Comparison of ENCODE assay signal across 24 mouse cellular contexts in genomic region chr13:45932491-45932921, GRCm38 (mm10). TPM values are rescaled to one million over a fixed set of nuclear protein-coding genes. Genes with fewer than 3 reads are reported as not detected.
DNase-seq lines count a peak whose midpoint lies in the region; ATAC-seq and TF ChIP-seq lines count a peak whose summit lies in the region.
"Had no signal": no experiment of that assay in that cellular context is flagged by ENCODE, and none has a peak within 500 bp of the region (broad histone marks: within the 10 kb centered on the region; RNA-seq: fewer than 3 reads in every experiment).

No protein-coding gene starts in this region.

- H3K79me2 ChIP-seq in CH12.LX (replicated peaks; ENCODE audit: control insufficient read depth, extremely low read depth, insufficient read depth, poor library complexity, severe bottlenecking): peaks cover 34% of the 10 kb centered on the region

- peaks cover 5% of the 10 kb centered on the region; the same call in 1 of the 2 replicates for H3K9me3 ChIP-seq in heart, embryonic 16.5 days (replicated peaks; ENCODE audit: control insufficient read depth, low read length)
- H3K9me3 ChIP-seq in CH12.LX (replicated peaks; ENCODE audit: low read length): peaks cover 8% of the 10 kb centered on the region
- H3K9me3 ChIP-seq in midbrain, embryonic 10.5 days (replicated peaks): peaks cover 5% of the 10 kb centered on the region; the same call in 1 of the 2 replicates
- H3K9me3 ChIP-seq: embryonic facial prominence, embryonic 15.5 days; heart, embryonic 10.5 days; midbrain, embryonic 15.5 days; stomach, embryonic 15.5 days had no signal

- H3K4me1 ChIP-seq in heart, embryonic 16.5 days (ENCODE audit: control insufficient read depth, insufficient read depth, low read length): peaks cover 22% of the 10 kb centered on the region
- H3K4me1 ChIP-seq in CH12.LX (ENCODE audit: control insufficient read depth in 1 of 2, insufficient read depth in 2 of 2): peaks cover 2 to 39% of the 10 kb centered on the region in 2 experiments
- peaks cover 8% of the 10 kb centered on the region for H3K4me1 ChIP-seq in embryonic fibroblast, embryonic 13.5 days (ENCODE audit: control insufficient read depth, insufficient read depth, low read length)
- no peaks in the 10 kb centered on the region for H3K4me1 ChIP-seq in midbrain, embryonic 10.5 days
- H3K4me1 ChIP-seq: hindbrain, embryonic 12.5 days had no signal

- ATAC-seq in heart, embryonic 16.5 days (replicated peaks; ENCODE audit: extremely low read depth, insufficient read depth, low FRiP score): no peak
- ATAC-seq: midbrain, embryonic 15.5 days; Patski had no signal

- H3K9ac ChIP-seq in heart, embryonic 16.5 days (ENCODE audit: low read length): no peak overlapping the region
- H3K9ac ChIP-seq in CH12.LX (ENCODE audit: insufficient read depth, low read depth): no peak overlapping the region
- H3K9ac ChIP-seq: embryonic facial prominence, embryonic 15.5 days; hindbrain, embryonic 12.5 days; midbrain, embryonic 15.5 days; neural tube, embryonic 13.5 days; stomach, embryonic 15.5 days had no signal

- H3K4me2 ChIP-seq in heart, embryonic 16.5 days (ENCODE audit: low read depth, low read length): peak overlapping the region; percentile 15; the same call in 1 of the 2 replicates
- peak overlapping the region; percentile 94 for H3K4me2 ChIP-seq in CH12.LX (ENCODE audit: insufficient read depth, low read depth, poor library complexity, severe bottlenecking)
- H3K4me2 ChIP-seq: embryonic facial prominence, embryonic 15.5 days; hindbrain, embryonic 12.5 days; midbrain, embryonic 15.5 days; neural tube, embryonic 13.5 days; stomach, embryonic 15.5 days had no signal

- no peak overlapping the region for H3K27ac ChIP-seq in heart, embryonic 16.5 days (ENCODE audit: low read length)
- peak overlapping the region; percentile 78 for H3K27ac ChIP-seq in CH12.LX (ENCODE audit: insufficient read depth, low read depth)
- peak overlapping the region; percentile 78 for H3K27ac ChIP-seq in embryonic fibroblast, embryonic 13.5 days (ENCODE audit: insufficient read depth, low read length)
- H3K27ac ChIP-seq in midbrain, embryonic 10.5 days (replicated peaks): no peak overlapping the region
- H3K27ac ChIP-seq: embryonic facial prominence, embryonic 15.5 days; heart, embryonic 10.5 days; hindbrain, embryonic 12.5 days; kidney, postnatal 0 days; midbrain, embryonic 15.5 days; neural tube, embryonic 13.5 days; stomach, embryonic 15.5 days had no signal

- TF ChIP-seq CTCF in CH12.LX (conservative IDR thresholded peaks at IDR 0.05 in 1 of 2, IDR thresholded peaks at IDR 0.05 in 1 of 2; ENCODE audit: low read depth in 2 of 2, low read length in 2 of 2): no peak
- no peak for TF ChIP-seq CTCF in embryonic fibroblast, embryonic 13.5 days (IDR thresholded peaks at IDR 0.05; ENCODE audit: borderline replicate concordance, insufficient read depth, low read length)

- in situ Hi-C loops in CH12.LX (cut with MboI; ENCODE audit: low pct_ligation_motif_present, low pct_unique_long_range_greater_than_20kb, low sequenced_read_pairs): no loop called here

- 0 out of 2 replicates have a peak, but pooled peaks cover 2% of the 10 kb centered on the region for H3K36me3 ChIP-seq in heart, embryonic 16.5 days (ENCODE audit: control insufficient read depth, insufficient read depth)
- peaks cover 5 to 52% of the 10 kb centered on the region in 2 experiments for H3K36me3 ChIP-seq in CH12.LX (replicated peaks in 1 of 2; ENCODE audit: control insufficient read depth in 1 of 2, insufficient read depth in 1 of 2, low read length in 1 of 2)
- H3K36me3 ChIP-seq in midbrain, embryonic 10.5 days: no peaks in the 10 kb centered on the region
- H3K36me3 ChIP-seq: embryonic facial prominence, embryonic 15.5 days; hindbrain, embryonic 12.5 days; midbrain, embryonic 15.5 days; neural tube, embryonic 13.5 days; stomach, embryonic 15.5 days had no signal

- dilution Hi-C loops in CH12.LX (cut with MboI; ENCODE audit: extremely low pct_ligation_motif_present, extremely low pct_unique_long_range_greater_than_20kb, low sequenced_read_pairs): no loop called here

- no peaks in the 10 kb centered on the region for H3K27me3 ChIP-seq in heart, embryonic 16.5 days (ENCODE audit: control insufficient read depth, insufficient read depth, low read length)
- no peaks in the 10 kb centered on the region for H3K27me3 ChIP-seq in CH12.LX (replicated peaks)
- H3K27me3 ChIP-seq in midbrain, embryonic 10.5 days (ENCODE audit: low read depth, poor library complexity, severe bottlenecking): no peaks in the 10 kb centered on the region
- H3K27me3 ChIP-seq: embryonic facial prominence, embryonic 15.5 days; hindbrain, embryonic 12.5 days; midbrain, embryonic 15.5 days; neural tube, embryonic 13.5 days; Patski; stomach, embryonic 15.5 days had no signal

- no peak for TF ChIP-seq RAD21 in CH12.LX (IDR thresholded peaks at IDR 0.05; ENCODE audit: low read depth, low read length)

- TF ChIP-seq EP300 in CH12.LX (IDR thresholded peaks at IDR 0.05; ENCODE audit: low read length): peak; percentile 84

- TF ChIP-seq POLR2A in CH12.LX (IDR thresholded peaks at IDR 0.05; ENCODE audit: low read depth, low read length): no peak
- no peak for TF ChIP-seq POLR2A in embryonic fibroblast, embryonic 13.5 days (IDR thresholded peaks at IDR 0.05; ENCODE audit: low read depth, low read length)

- DNase-seq in heart, adult 9 months (ENCODE audit: low spot score in 2 of 2): no peak
- DNase-seq in CH12.LX (ENCODE audit: extremely low read depth): peak; percentile 65
- no peak for DNase-seq in midbrain, embryonic 10.5 days (ENCODE audit: low spot score)
- DNase-seq in cerebellum, adult 8-10 months: no peak
- no peak for DNase-seq in right cerebral cortex, postnatal 36 days (ENCODE audit: low spot score in 2 of 2)
- DNase-seq: adrenal gland, adult 2 months; cerebellum, adult 2 months; heart, postnatal 10 days; kidney, adult 18-20 months; left cerebral cortex, postnatal 4 days; liver; lung, postnatal 4 days; retina, postnatal 1 day; right cerebral cortex, postnatal 25 days had no signal

- 56% methylated on average over 8 of the region's 8 CpGs for WGBS in heart, embryonic 16.5 days
- 88% methylated on average over 8 of the region's 8 CpGs for WGBS in midbrain, embryonic 10.5 days

- no peak overlapping the region for H3K4me3 ChIP-seq in heart, embryonic 16.5 days (ENCODE audit: low read length)
- H3K4me3 ChIP-seq in CH12.LX (replicated peaks in 1 of 3; ENCODE audit: low read depth in 2 of 3, low read length in 2 of 3, poor library complexity in 1 of 3): no peak overlapping the region
- H3K4me3 ChIP-seq in embryonic fibroblast, embryonic 13.5 days (ENCODE audit: insufficient read depth, low read length): no peak overlapping the region
- H3K4me3 ChIP-seq in midbrain, embryonic 10.5 days: no peak overlapping the region
- H3K4me3 ChIP-seq: embryonic facial prominence, embryonic 15.5 days; heart, embryonic 10.5 days; hindbrain, embryonic 12.5 days; midbrain, embryonic 15.5 days; neural tube, embryonic 13.5 days; stomach, embryonic 15.5 days had no signal

TF ChIP-seq in CH12.LX, 34 proteins besides CTCF, POLR2A, EP300 and RAD21:
- TF ChIP-seq GABPA (IDR thresholded peaks at IDR 0.05; ENCODE audit: insufficient replicate concordance, low read depth, low read length): no peak
- TF ChIP-seq ZNF384 (IDR thresholded peaks at IDR 0.05; ENCODE audit: low read depth, low read length): peak; percentile 83
- TF ChIP-seq TCF12 (IDR thresholded peaks at IDR 0.05; ENCODE audit: low read depth, low read length): peak; percentile 29; the same call in 1 of the 2 replicates
- 0 out of 2 replicates have a peak, but pooled peaks have one; percentile 18 for TF ChIP-seq SIN3A (IDR thresholded peaks at IDR 0.05; ENCODE audit: low read length)
- TF ChIP-seq JUND (conservative IDR thresholded peaks at IDR 0.05; ENCODE audit: low read depth, low read length): peak; percentile 70
- TF ChIP-seq CHD2 (IDR thresholded peaks at IDR 0.05; ENCODE audit: low read length): peak; percentile 30; the same call in 1 of the 2 replicates
- peak; percentile 92 for TF ChIP-seq IRF4 (IDR thresholded peaks at IDR 0.05; ENCODE audit: low read depth, low read length)
- TF ChIP-seq UBTF (IDR thresholded peaks at IDR 0.05; ENCODE audit: low read depth, low read length): no peak
- TF ChIP-seq KAT2A (IDR thresholded peaks at IDR 0.05; ENCODE audit: insufficient replicate concordance, low read length): no peak
- peak; percentile 91; the same call in 1 of the 2 replicates for TF ChIP-seq MEF2A (IDR thresholded peaks at IDR 0.05; ENCODE audit: borderline replicate concordance, low read depth, low read length)
- TF ChIP-seq PAX5 (IDR thresholded peaks at IDR 0.05; ENCODE audit: low read length): no peak
- TF ChIP-seq MYC (IDR thresholded peaks at IDR 0.05; ENCODE audit: low read depth, low read length): 0 out of 2 replicates have a peak, but pooled peaks have one; percentile 37
- TF ChIP-seq ZKSCAN1 (IDR thresholded peaks at IDR 0.05; ENCODE audit: borderline replicate concordance, low read depth, low read length): no peak
- peak; percentile 58; the same call in 1 of the 2 replicates for TF ChIP-seq JUN (IDR thresholded peaks at IDR 0.05; ENCODE audit: insufficient read depth, low read depth, low read length)
- peak; percentile 86 for TF ChIP-seq BHLHE40 (IDR thresholded peaks at IDR 0.05; ENCODE audit: low read depth, low read length)
- TF ChIP-seq ELF1 (IDR thresholded peaks at IDR 0.05; ENCODE audit: low read depth, low read length): no peak
- TF ChIP-seq E2F4 (IDR thresholded peaks at IDR 0.05; ENCODE audit: insufficient replicate concordance, low read depth, low read length): no peak
- TF ChIP-seq ZMIZ1 (IDR thresholded peaks at IDR 0.05; ENCODE audit: low read depth, low read length): no peak
- TF ChIP-seq RCOR1 (conservative IDR thresholded peaks at IDR 0.05; ENCODE audit: low read depth, low read length): 0 out of 2 replicates have a peak, but pooled peaks have one; percentile 35
- peak; percentile 53; the same call in 1 of the 2 replicates for TF ChIP-seq ETS1 (conservative IDR thresholded peaks at IDR 0.05; ENCODE audit: low read depth, low read length)
- no peak for TF ChIP-seq NRF1 (IDR thresholded peaks at IDR 0.05; ENCODE audit: low read depth, low read length)
- no peak for TF ChIP-seq MAFK (IDR thresholded peaks at IDR 0.05; ENCODE audit: insufficient replicate concordance, low read length)

RNA-seq across cellular contexts. Expression of gene Atxn1, which starts 32.3 kb away (rescaled TPM):
- 7.2 and 7.7 TPM in 2 replicates for polyA plus RNA-seq in heart, embryonic 16.5 days (2015; fragmentation: Nextera tagmentation; extraction: Ambion mirVana)
- 13.1 and 13.6 TPM in 2 replicates for total RNA-seq in CH12.LX (2012; rRNA removed)
- total RNA-seq in CH12.LX (2014; rRNA removed): 8.0 and 8.2 TPM in 2 replicates
- 9.3 and 9.7 TPM in 2 replicates for polyA plus RNA-seq in CH12.LX (2012; ENCODE audit: insufficient read length, low read depth)
- polyA plus RNA-seq in embryonic fibroblast, embryonic 13.5 days (2011; ENCODE audit: insufficient read length, low read depth, missing spikeins): 55.8 and 59.3 TPM in 2 replicates
- polyA plus RNA-seq in midbrain, embryonic 10.5 days (2016; fragmentation: Nextera tagmentation; extraction: Ambion mirVana): 1.3 and 2.2 TPM in 2 replicates

Comparison
In these comparisons a context has a peak if more than half of its experiments do, and no peak if none do; other contexts are left out.
1. H3K27ac ChIP-seq: peak in CH12.LX (single experiment) and embryonic fibroblast, embryonic 13.5 days (single experiment); none in heart, embryonic 16.5 days (single experiment) and midbrain, embryonic 10.5 days (single experiment).